Mouse (Mus musculus) hematopoietic stem cell, adult 5-6 weeks (primary cell): ENCODE data around the gene Ubl7. TPM values are rescaled to one million over a fixed set of nuclear protein-coding genes. Genes with fewer than 3 reads are reported as not detected.
A peak's percentile ranks its signal among the peaks of the same experiment; 100 is the strongest.
"Not testable (repeated sequence)": the region's sequence is repeated elsewhere in the genome, so short reads cannot be mapped to it uniquely, and the experiment has no call there.

Experiments used
- ATAC-seq, 2 experiments: fragments of 125-278 bp in 1 of 2; replicated peaks in 1 of 2; 2 replicates each; pipeline ENCODE4 v1.8.0; 2016 to 2017; ENCODE audit warnings: inconsistent platforms in 2 of 2, mild to moderate bottlenecking in 2 of 2, moderate number of reproducible peaks in 2 of 2, low read depth in 1 of 2, moderate TSS enrichment in 1 of 2; ENCODE audit not compliant: low FRiP score in 2 of 2, poor library complexity in 2 of 2, severe bottlenecking in 2 of 2, insufficient read depth in 1 of 2, low TSS enrichment in 1 of 2
- total RNA-seq: library from RNA; stranded (forward); fragments of 172-1452, 232-1000 nt; gene quantifications from 2 replicates; pipeline ENCODE4 v1.2.3, GENCODE M21; 2017

Gene Ubl7
- total RNA-seq = 24.7 and 44.2 TPM in 2 replicates

GRCm38 (mm10) chr9:57910254-57911160 lies at the start of gene Ubl7:
Ubl7 (plus strand) TSS chr9:57910979.
- peak; percentile 94 to 99 for ATAC-seq

- ATAC-seq = peak; percentile 68 to 92
Measured at GRCm38 (mm10) chr9:57861951-57862471, 48.8 kb upstream of the Ubl7 start.

GRCm38 (mm10) chr9:57864336-57864735 lies 46.4 kb upstream of the Ubl7 start:
- ATAC-seq = no peak

GRCm38 (mm10) chr9:57866530-57866929 lies 44.2 kb upstream of the Ubl7 start:
- ATAC-seq = no peak

- ATAC-seq = no peak
Measured at GRCm38 (mm10) chr9:57867236-57867635, 43.5 kb upstream of the Ubl7 start.

- no peak for ATAC-seq
Measured at GRCm38 (mm10) chr9:57867880-57868279, 42.9 kb upstream of the Ubl7 start.

- ATAC-seq = no peak
Measured at GRCm38 (mm10) chr9:57868767-57869166, 42.0 kb upstream of the Ubl7 start.

GRCm38 (mm10) chr9:57870273-57870816 lies 40.4 kb upstream of the Ubl7 start:
- no peak for ATAC-seq

- 0 out of 4 replicates have a peak, but pooled peaks of 1 of the 2 experiments have one; percentile 27 for ATAC-seq
Measured at GRCm38 (mm10) chr9:57874134-57874533, 36.6 kb upstream of the Ubl7 start.

GRCm38 (mm10) chr9:57874994-57875393 lies 35.8 kb upstream of the Ubl7 start:
- ATAC-seq = no peak

GRCm38 (mm10) chr9:57879213-57879612 lies 31.6 kb upstream of the Ubl7 start:
- no peak for ATAC-seq

GRCm38 (mm10) chr9:57880278-57880677 lies 30.5 kb upstream of the Ubl7 start:
- no peak for ATAC-seq

GRCm38 (mm10) chr9:57881781-57882180 lies 29.0 kb upstream of the Ubl7 start:
- ATAC-seq = not testable (repeated sequence)

GRCm38 (mm10) chr9:57883413-57883812 lies 27.4 kb upstream of the Ubl7 start:
- ATAC-seq = no peak

GRCm38 (mm10) chr9:57888119-57888518 lies 22.7 kb upstream of the Ubl7 start:
- peak; percentile 80 to 86 for ATAC-seq

GRCm38 (mm10) chr9:57900478-57900877 lies 10.3 kb upstream of the Ubl7 start:
- no peak for ATAC-seq

- no peak for ATAC-seq
Measured at GRCm38 (mm10) chr9:57901197-57901596, 9.6 kb upstream of the Ubl7 start.

- no peak for ATAC-seq
Measured at GRCm38 (mm10) chr9:57901601-57902000, 9.2 kb upstream of the Ubl7 start.
